Mouse (Mus musculus) heart, postnatal 0 days (tissue): ENCODE results near the gene a. TPM values are rescaled to one million over a fixed set of nuclear protein-coding genes. Genes with fewer than 3 reads are reported as not detected.
A peak's percentile ranks its signal among the peaks of the same experiment; 100 is the strongest.

Experiments
- ATAC-seq: fragments of 200-750 bp; cut with Nextera tagmentation; 2 replicates; pipeline ENCODE4 v1.8.0; 2017; ENCODE audit warnings: low read depth, moderate number of reproducible peaks, moderate library complexity; ENCODE audit not compliant: insufficient read depth
- DNase-seq: peaks from one replicate; pipeline ENCODE4 v3.0.0-alpha.2; 2016; ENCODE audit warnings: low spot score
- H3K27ac ChIP-seq: fragments of 300-500 bp; sonication (generic); 2 replicates; pipeline ENCODE4 v1.5.1; 2014; ENCODE audit warnings: low read depth, mild to moderate bottlenecking
- H3K27me3 ChIP-seq: fragments of 300-500 bp; sonication (generic); 2 replicates; pipeline ENCODE4 v1.6.1; 2014; ENCODE audit warnings: low read length, mixed read lengths; ENCODE audit not compliant: control insufficient read depth, insufficient read depth
- H3K36me3 ChIP-seq: fragments of 300-500 bp; sonication (generic); replicated peaks from 2 replicates; pipeline ENCODE4 v1.6.1; 2014; ENCODE audit warnings: low read length, mixed read lengths; ENCODE audit not compliant: control insufficient read depth, insufficient read depth
- H3K4me1 ChIP-seq: fragments of 300-500 bp; sonication (generic); 2 replicates; pipeline ENCODE4 v1.6.1; 2014; ENCODE audit warnings: antibody characterized with exemption; ENCODE audit not compliant: control insufficient read depth, insufficient read depth
- H3K4me2 ChIP-seq: fragments of 300-500 bp; sonication (generic); 2 replicates; pipeline ENCODE4 v1.6.1; 2014; ENCODE audit warnings: low read depth, mild to moderate bottlenecking, low read length, moderate library complexity
- H3K4me3 ChIP-seq: fragments of 300-500 bp; sonication (generic); 2 replicates; pipeline ENCODE4 v1.5.1; 2014; ENCODE audit warnings: low read depth, low read length
- H3K9ac ChIP-seq: fragments of 300-500 bp; sonication (generic); replicated peaks from 2 replicates; pipeline ENCODE4 v1.6.1; 2014; ENCODE audit warnings: low read depth, low read length, mixed read lengths
- H3K9me3 ChIP-seq: fragments of 300-500 bp; sonication (generic); replicated peaks from 2 replicates; pipeline ENCODE4 v1.6.1; 2016; ENCODE audit warnings: low read length; ENCODE audit not compliant: control insufficient read depth
- CTCF ChIP-seq: IDR thresholded peaks from 2 replicates; pipeline ENCODE4 v1.5.1; 2016; ENCODE audit warnings: antibody characterized with exemption, control low read depth, low read depth
- EP300 ChIP-seq: IDR thresholded peaks from 2 replicates; pipeline ENCODE4 v1.6.1; 2016; ENCODE audit warnings: antibody characterized with exemption, low read depth
- WGBS: fragments of 180-500 bp; shearing (Covaris S2); extraction: QIAGEN DNeasy Blood & Tissue Kit; methylation state at CpG from one replicate; pipeline ENCODE4 v1.1.7; 2014; 5-methylcytosine and 5-hydroxymethylcytosine counted together
- polyA plus RNA-seq: library from polyadenylated mRNA; unstranded; fragments of >200 nt; fragmentation: Nextera tagmentation; extraction: Ambion mirVana; gene quantifications from 2 replicates; pipeline ENCODE4 v1.2.1, GENCODE M21; 2015
- total RNA-seq: library from RNA; depleted of rRNA; stranded (reverse); fragments of >200 nt; gene quantifications from 2 replicates; pipeline ENCODE4 v1.2.3, GENCODE M21; 2014; ENCODE audit warnings: low replicate concordance

Gene a
- total and polyA plus RNA-seq, 2 experiments from 2014 or later, result not detected

DNA sequence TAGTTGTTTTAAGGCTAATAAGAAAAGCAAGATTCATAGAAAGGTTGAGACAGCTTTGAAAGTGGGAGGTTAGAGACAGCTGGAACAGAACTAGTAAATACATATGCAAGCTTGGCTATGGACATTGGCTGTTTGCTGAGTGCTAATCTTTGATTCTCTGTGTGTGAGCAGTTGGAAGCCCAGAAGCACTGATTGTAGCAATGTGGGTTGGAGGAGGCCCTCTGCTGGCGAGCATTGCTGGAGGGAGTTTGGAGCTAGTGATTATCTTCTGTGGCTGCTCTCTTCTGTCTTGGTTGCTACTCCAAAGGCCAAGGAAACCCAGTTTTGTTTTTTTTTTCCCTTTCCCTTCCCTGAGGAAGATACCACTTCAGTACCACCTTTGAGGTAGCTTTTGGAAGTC lies 26.6 kb downstream of the a start:
- Histone ChIP-seq H3K4me1 (peaks cover 55% of the 10 kb centered on the region), H3K4me2 (no peak overlapping the region), H3K9me3 (no peaks in the 10 kb centered on the region), H3K4me3 (no peak overlapping the region), H3K27ac (peak overlapping the region; percentile 57; the same call in 1 of the 2 replicates), H3K9ac (no peak overlapping the region), H3K36me3 (no peaks in the 10 kb centered on the region; the same call in 1 of the 2 replicates), H3K27me3 (no peaks in the 10 kb centered on the region)
- TF ChIP-seq EP300 (no peak), CTCF (peak; percentile 53)
- WGBS, result 24% methylated on average over 1 of the region's 1 CpGs
- ATAC-seq (no peak), DNase-seq (peak; percentile 32)

DNA sequence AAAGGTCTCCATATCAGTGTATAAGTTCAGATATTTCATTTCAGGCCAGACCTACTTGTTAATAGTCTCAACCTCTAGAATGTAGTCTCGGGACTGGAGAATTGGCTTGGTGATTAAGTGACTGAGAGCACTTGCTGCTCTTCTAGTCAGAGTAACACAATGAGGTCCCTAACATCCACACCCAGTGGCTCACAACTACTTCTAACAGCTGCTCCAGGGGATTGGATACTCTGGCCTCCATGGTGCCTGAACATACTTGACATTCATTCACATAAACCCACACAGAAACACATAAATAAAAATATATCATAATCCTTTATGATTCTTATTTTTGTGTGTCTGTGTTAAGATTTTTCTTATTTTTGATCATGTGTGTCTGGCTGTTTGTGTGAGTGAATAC lies 27.4 kb downstream of the a start:
- ATAC-seq (no peak), DNase-seq (no peak)
- Histone ChIP-seq H3K9ac (no peak overlapping the region), H3K36me3 (no peaks in the 10 kb centered on the region; the same call in 1 of the 2 replicates), H3K27ac (peak overlapping the region; percentile 47; the same call in 1 of the 2 replicates), H3K27me3 (no peaks in the 10 kb centered on the region), H3K4me3 (no peak overlapping the region), H3K9me3 (no peaks in the 10 kb centered on the region), H3K4me1 (peaks cover 55% of the 10 kb centered on the region), H3K4me2 (no peak overlapping the region)
- no peak for TF ChIP-seq EP300
- TF ChIP-seq CTCF, result no peak
- 37% methylated on average over 1 of the region's 1 CpGs for WGBS

DNA sequence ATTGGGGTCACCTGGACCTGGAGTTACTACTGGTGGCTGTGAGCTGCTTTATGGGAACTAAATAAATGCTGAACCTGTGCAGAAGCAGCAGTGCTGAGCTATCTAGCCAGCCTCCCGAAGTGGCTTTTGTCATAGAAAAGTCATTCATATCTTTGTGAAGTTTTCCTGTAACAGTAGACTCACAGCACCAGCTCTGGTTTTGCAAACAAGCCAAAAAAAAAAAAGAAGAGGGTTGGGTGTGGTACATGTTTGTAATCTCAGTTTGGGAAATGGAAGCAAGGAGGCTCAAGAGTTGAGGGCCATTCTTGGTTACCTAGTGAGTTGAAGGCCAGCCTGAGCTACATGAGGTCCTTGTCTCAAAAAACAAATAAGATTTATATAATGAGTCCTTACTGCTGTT lies 29.1 kb downstream of the a start:
- no peaks in the 10 kb centered on the region for H3K9me3 ChIP-seq
- no peaks in the 10 kb centered on the region; the same call in 1 of the 2 replicates for H3K36me3 ChIP-seq
- H3K4me1 ChIP-seq, result peaks cover 55% of the 10 kb centered on the region
- H3K4me3 ChIP-seq, result no peak overlapping the region
- no peak overlapping the region for H3K4me2 ChIP-seq
- 39% methylated on average over 1 of the region's 1 CpGs for WGBS
- H3K27ac ChIP-seq, result peak overlapping the region; percentile 40; the same call in 1 of the 2 replicates
- ATAC-seq (no peak), DNase-seq (no peak)
- TF ChIP-seq EP300 (no peak), CTCF (no peak)
- no peaks in the 10 kb centered on the region for H3K27me3 ChIP-seq
- no peak overlapping the region for H3K9ac ChIP-seq

- Histone ChIP-seq H3K27ac (no peak overlapping the region), H3K4me2 (no peak overlapping the region), H3K4me1 (peaks cover 10% of the 10 kb centered on the region), H3K4me3 (no peak overlapping the region), H3K27me3 (no peaks in the 10 kb centered on the region), H3K36me3 (no peaks in the 10 kb centered on the region; the same call in 1 of the 2 replicates), H3K9me3 (no peaks in the 10 kb centered on the region), H3K9ac (no peak overlapping the region)
- ATAC-seq, result no peak
- TF ChIP-seq CTCF, result no peak
- no peak for TF ChIP-seq EP300
- 72% methylated on average over 1 of the region's 1 CpGs for WGBS
- no peak for DNase-seq
These were observed 34.9 kb downstream of the a start for GRCm38 (mm10) chr2:154826054-154826538.

GRCm38 (mm10) chr2:154827521-154827920 lies 36.3 kb downstream of the a start:
- no peak for DNase-seq
- H3K4me3 ChIP-seq, result no peak overlapping the region
- WGBS, result 83% methylated on average over 4 of the region's 4 CpGs
- H3K4me2 ChIP-seq, result no peak overlapping the region
- H3K9ac ChIP-seq, result no peak overlapping the region
- H3K27me3 ChIP-seq, result no peaks in the 10 kb centered on the region
- H3K36me3 ChIP-seq, result no peaks in the 10 kb centered on the region; the same call in 1 of the 2 replicates
- no peak for TF ChIP-seq EP300
- TF ChIP-seq CTCF, result no peak
- H3K4me1 ChIP-seq, result no peaks in the 10 kb centered on the region; the same call in 1 of the 2 replicates
- no peak overlapping the region for H3K27ac ChIP-seq
- no peaks in the 10 kb centered on the region for H3K9me3 ChIP-seq
- ATAC-seq, result no peak

DNA sequence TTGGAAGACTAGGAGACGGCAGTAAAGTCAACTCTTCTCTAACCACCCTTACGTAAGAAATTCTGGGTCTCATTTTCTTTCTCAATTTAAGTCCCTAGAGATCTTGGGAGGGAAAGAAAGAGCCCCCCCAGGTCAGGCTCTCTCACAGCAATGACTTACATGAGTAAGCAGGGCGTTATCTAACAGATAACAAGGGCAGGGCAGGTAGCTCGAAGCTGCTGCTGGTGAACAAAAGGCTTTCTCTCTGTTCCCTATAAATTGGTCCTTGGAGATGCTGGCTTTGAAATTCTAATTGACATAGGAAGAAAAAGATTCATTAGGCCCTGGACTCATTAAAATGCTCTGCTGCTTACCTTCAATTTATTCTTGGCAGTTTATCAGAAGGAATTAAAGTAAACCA lies 41.3 kb downstream of the a start:
- Histone ChIP-seq H3K4me1 (peaks cover 3% of the 10 kb centered on the region; the same call in 1 of the 2 replicates), H3K27me3 (no peaks in the 10 kb centered on the region), H3K9me3 (no peaks in the 10 kb centered on the region), H3K36me3 (no peaks in the 10 kb centered on the region), H3K4me2 (no peak overlapping the region), H3K27ac (no peak overlapping the region), H3K4me3 (no peak overlapping the region), H3K9ac (no peak overlapping the region)
- TF ChIP-seq CTCF (no peak), EP300 (no peak)
- DNase-seq, result no peak
- no peak for ATAC-seq
- WGBS, result 46% methylated on average over 4 of the region's 4 CpGs
